Mouse (Mus musculus) ES-Bruce4 (cell line): ENCODE data around the gene Ptbp3.

ENCODE experiments used
- CTCF ChIP-seq: IDR thresholded peaks from one replicate; pipeline ENCODE4 v1.8.1; 2011; ENCODE audit warnings: low read depth, low read length
- POLR2A ChIP-seq: IDR thresholded peaks from one replicate; pipeline ENCODE4 v1.8.1; 2011; ENCODE audit warnings: low read length; ENCODE audit not compliant: insufficient read depth

DNA sequence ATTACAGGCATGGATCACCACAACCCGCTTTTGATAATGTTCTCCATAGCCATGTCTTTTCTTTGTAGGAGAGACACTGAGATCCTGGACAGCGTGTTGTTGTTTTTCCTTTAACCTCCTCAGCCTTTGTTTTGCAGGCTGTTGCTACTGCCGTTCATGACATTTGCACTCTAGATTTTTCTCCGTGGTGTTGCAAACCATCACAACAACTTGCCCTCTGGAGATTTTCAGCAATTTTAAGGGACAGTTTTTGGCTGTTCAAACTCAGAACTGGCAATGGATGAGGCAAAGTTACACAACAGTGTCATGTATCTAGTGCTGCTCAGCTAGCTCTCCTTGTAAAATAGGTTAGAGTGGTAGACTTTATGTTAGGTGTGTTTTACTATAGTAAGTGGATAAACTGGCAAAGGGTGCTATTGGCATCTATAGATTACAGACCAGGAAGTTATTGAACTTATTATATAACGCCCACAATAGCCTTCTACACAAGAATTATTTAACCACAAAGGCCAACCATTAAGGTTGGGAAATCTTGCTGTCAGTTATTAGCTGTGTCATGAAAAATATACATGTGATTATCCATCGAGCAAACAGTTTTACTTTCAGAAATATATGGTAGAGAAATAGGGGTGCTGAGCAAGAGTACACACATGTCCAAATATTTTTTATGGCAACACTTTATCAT is 18.6 kb upstream of the Ptbp3 start:
- TF ChIP-seq POLR2A (no peak), CTCF (no peak)
